Mouse (Mus musculus): ENCODE data around the gene Gm7271. TPM values are rescaled to one million over a fixed set of nuclear protein-coding genes. Genes with fewer than 3 reads are reported as not detected.

Gene Gm7271
- polyA plus RNA-seq (2012; rRNA removed): 1.4 TPM in 1 of 2 replicates, not detected in the other

GRCm38 (mm10) chr5:76483811-76484210 lies at the start of gene Gm7271:
TSS of gene Gm7271 (plus strand) at chr5:76484040.

DNA sequence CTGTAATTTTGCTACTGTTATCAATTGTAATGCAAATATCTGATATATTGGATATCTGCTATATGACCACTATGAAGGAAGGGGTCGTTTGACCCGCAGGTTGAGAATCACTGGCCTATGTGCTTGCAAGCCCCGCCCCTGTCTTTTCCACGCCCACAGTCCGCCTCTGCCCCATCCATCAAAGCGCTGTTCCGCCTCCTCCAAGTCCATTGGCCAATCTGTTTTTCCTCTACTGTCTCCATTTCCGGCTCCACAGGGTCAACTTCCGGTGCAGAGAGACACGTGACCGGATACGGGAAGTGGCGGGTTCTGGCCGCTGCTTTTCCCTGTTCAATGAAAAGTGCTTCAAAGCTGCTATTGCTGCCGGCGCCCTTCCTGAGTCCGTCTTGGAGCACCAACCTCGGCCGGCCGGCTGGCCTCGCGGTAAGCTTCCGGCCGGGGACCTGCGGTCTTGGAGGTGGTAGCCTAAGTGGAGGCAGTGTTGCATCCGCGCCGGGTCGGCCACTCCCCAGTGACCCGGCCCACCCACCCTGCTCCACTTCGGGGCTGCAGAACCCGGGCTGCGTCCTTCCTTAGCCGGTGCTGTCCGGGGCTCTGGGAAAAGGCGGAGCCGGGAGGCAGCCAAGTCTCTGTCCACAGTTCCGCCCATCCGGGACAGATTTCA lies 45.3 kb downstream of the Gm7271 start, which contains the start of gene Exoc1:
Gene Exoc1, plus strand, starts transcription at position 272 of the 664 bp plus-strand sequence.

Other genes starting within 250 kb of the Gm7271 start
- 13.9 and 14.8 TPM in 2 replicates for gene Clock, start 179.2 kb upstream of the Gm7271 start, polyA plus RNA-seq (2012; rRNA removed)
- not detected in 2 replicates for gene Pdcl2, start 152.9 kb upstream of the Gm7271 start, polyA plus RNA-seq (2012; rRNA removed)
- gene Nmu, start 120.3 kb upstream of the Gm7271 start, polyA plus RNA-seq (2012; rRNA removed): 0.27 and 0.33 TPM in 2 replicates
- gene Exoc1, start 45.3 kb downstream of the Gm7271 start, polyA plus RNA-seq (2012; rRNA removed): 119 and 125 TPM in 2 replicates
- gene Cep135, start 104.7 kb downstream of the Gm7271 start, polyA plus RNA-seq (2012; rRNA removed): 5.9 and 6.5 TPM in 2 replicates
- gene C530008M17Rik, start 172.5 kb downstream of the Gm7271 start, polyA plus RNA-seq (2012; rRNA removed): 107 and 114 TPM in 2 replicates